Mouse (Mus musculus): ENCODE measurements around the gene Pnma1. TPM values are rescaled to one million over a fixed set of nuclear protein-coding genes. Genes with fewer than 3 reads are reported as not detected.

Pnma1 gene
- polyA plus RNA-seq, 1 experiment from 2014 or later, result 0.43 TPM

DNA sequence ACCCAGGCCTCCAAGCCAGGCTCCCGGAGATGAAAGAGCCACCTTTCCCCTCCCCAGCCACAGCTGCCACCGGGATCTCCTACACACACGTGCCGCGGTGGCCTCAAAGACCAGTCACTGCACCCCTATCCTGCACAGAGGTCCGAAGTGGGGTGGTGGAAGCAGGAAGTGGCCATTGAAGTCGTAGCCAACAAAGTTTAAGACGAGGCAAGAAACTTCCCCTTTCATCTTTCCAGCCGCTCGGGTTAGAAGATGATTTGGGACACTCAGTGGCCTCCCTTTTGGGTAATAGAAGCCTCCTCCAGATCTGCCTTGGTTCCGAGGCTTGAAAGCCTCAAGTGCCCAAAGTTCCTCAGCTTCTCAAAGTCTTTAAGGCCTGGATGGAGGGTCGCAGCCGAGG lies 44.0 kb upstream of the Pnma1 start:
- WGBS, result 5% methylated on average over 13 of the region's 13 CpGs
- peaks cover 29% of the 10 kb centered on the region for H3K4me1 ChIP-seq (replicated peaks; ENCODE audit: control insufficient read depth, insufficient read depth, low read length)

GRCm38 (mm10) chr12:84191770-84192169 lies 43.5 kb upstream of the Pnma1 start:
- H3K36me3 ChIP-seq (ENCODE audit: control insufficient read depth, insufficient read depth), result 0 out of 2 replicates have a peak, but pooled peaks cover under 1% of the 10 kb centered on the region
- peak overlapping the region; percentile 91 for H3K9ac ChIP-seq (ENCODE audit: low read depth, low read length)
- peak overlapping the region; percentile 99 for H3K4me2 ChIP-seq (replicated peaks; ENCODE audit: low read depth)
- no peak overlapping the region for H3K27ac ChIP-seq (ENCODE audit: low read depth, low read length)
- no peak for ATAC-seq
- no peak for TF ChIP-seq CTCF (IDR thresholded peaks at IDR 0.05; ENCODE audit: low read depth)
- H3K27me3 ChIP-seq (replicated peaks; ENCODE audit: control insufficient read depth, insufficient read depth, low read length), result no peaks in the 10 kb centered on the region
- no peaks in the 10 kb centered on the region for H3K9me3 ChIP-seq (ENCODE audit: control insufficient read depth)
- peaks cover 29% of the 10 kb centered on the region for H3K4me1 ChIP-seq (replicated peaks; ENCODE audit: control insufficient read depth, insufficient read depth, low read length)
- WGBS, result 29% methylated on average over 5 of the region's 5 CpGs
- peak overlapping the region; percentile 58 for H3K4me3 ChIP-seq (ENCODE audit: low read depth, low read length)

More for the DNA sequence above, 44.0 kb upstream of the Pnma1 start:
- Histone ChIP-seq H3K4me2 (replicated peaks; ENCODE audit: low read depth) (peak overlapping the region; percentile 99), H3K27me3 (replicated peaks; ENCODE audit: control insufficient read depth, insufficient read depth, low read length) (no peaks in the 10 kb centered on the region), H3K9me3 (ENCODE audit: control insufficient read depth) (no peaks in the 10 kb centered on the region), H3K4me3 (ENCODE audit: low read depth, low read length) (peak overlapping the region; percentile 58), H3K9ac (ENCODE audit: low read depth, low read length) (peak overlapping the region; percentile 91), H3K36me3 (ENCODE audit: control insufficient read depth, insufficient read depth) (no peaks in the 10 kb centered on the region), H3K27ac (ENCODE audit: low read depth, low read length) (peak overlapping the region; percentile 98; the same call in 1 of the 2 replicates)
- TF ChIP-seq CTCF (IDR thresholded peaks at IDR 0.05; ENCODE audit: low read depth), result no peak
- no peak for ATAC-seq

DNA sequence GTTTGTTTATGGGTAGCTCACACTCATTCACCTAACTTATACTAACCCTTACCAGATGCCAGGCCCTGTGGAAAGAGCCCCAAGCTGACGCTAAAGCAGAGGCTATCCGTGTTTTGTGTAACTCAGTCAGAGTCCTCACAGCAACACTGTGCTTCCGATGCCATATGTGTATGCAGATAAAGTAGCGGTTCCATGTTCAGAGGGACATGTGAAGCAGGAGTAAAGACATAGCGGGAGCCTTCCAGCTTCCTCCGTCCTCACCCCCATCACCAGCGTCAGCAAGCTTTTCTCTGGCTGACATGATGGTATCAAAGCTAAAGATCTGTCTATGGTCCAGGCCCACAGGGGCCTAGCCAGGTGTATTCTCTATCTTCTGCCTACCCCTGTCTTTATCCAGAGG lies 42.9 kb upstream of the Pnma1 start:
- H3K27me3 ChIP-seq (replicated peaks; ENCODE audit: control insufficient read depth, insufficient read depth, low read length), result no peaks in the 10 kb centered on the region
- H3K9me3 ChIP-seq (ENCODE audit: control insufficient read depth), result no peaks in the 10 kb centered on the region
- peak overlapping the region; percentile 31; the same call in 1 of the 2 replicates for H3K9ac ChIP-seq (ENCODE audit: low read depth, low read length)
- peaks cover 6% of the 10 kb centered on the region; the same call in 1 of the 2 replicates for H3K36me3 ChIP-seq (ENCODE audit: control insufficient read depth, insufficient read depth)
- no peak for TF ChIP-seq CTCF (IDR thresholded peaks at IDR 0.05; ENCODE audit: low read depth)
- WGBS, result 77% methylated on average over 7 of the region's 7 CpGs
- H3K4me3 ChIP-seq (ENCODE audit: low read depth, low read length), result no peak overlapping the region
- no peak for ATAC-seq
- H3K4me2 ChIP-seq (replicated peaks; ENCODE audit: low read depth), result peak overlapping the region; percentile 99; the same call in 1 of the 2 replicates
- H3K4me1 ChIP-seq (replicated peaks; ENCODE audit: control insufficient read depth, insufficient read depth, low read length), result peaks cover 29% of the 10 kb centered on the region
- H3K27ac ChIP-seq (ENCODE audit: low read depth, low read length), result no peak overlapping the region

DNA sequence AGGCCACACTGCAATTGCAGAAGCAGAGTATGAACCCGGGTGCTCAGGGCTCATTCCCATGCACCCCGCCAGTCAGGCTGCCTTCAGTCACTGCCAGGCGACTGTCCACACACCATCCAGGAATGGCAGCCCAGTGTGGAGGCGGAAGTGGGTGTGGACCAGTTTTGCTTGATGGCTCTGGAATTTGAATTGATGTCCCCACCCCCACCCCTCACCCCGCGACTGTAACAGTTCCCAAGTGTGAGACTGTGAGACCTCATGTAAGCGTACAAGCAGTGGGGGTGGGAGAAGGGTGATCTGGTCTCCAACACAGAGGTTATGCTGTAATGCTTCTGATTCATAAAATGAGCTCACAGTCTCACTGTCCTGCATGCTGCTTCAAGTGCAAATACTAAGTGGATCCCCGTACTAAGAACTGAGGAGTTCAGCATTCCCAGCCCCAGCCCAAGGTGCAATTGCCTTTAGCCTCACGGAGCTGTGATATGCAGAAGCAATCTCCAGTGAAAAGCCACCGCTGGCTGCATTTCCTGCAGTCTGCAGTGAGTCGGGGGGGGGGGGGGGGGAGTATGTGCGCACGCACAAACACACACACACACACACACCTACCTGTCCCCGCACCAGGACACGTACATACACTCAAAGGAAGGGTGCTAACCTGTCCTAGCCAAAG lies 42.0 kb upstream of the Pnma1 start:
- H3K4me3 ChIP-seq (ENCODE audit: low read depth, low read length), result no peak overlapping the region
- peaks cover 29% of the 10 kb centered on the region for H3K4me1 ChIP-seq (replicated peaks; ENCODE audit: control insufficient read depth, insufficient read depth, low read length)
- H3K9ac ChIP-seq (ENCODE audit: low read depth, low read length), result no peak overlapping the region
- H3K27me3 ChIP-seq (replicated peaks; ENCODE audit: control insufficient read depth, insufficient read depth, low read length), result no peaks in the 10 kb centered on the region
- no peaks in the 10 kb centered on the region for H3K9me3 ChIP-seq (ENCODE audit: control insufficient read depth)
- H3K27ac ChIP-seq (ENCODE audit: low read depth, low read length), result peak overlapping the region; percentile 41; the same call in 1 of the 2 replicates
- 0 out of 2 replicates have a peak overlapping the region, but pooled peaks have one; percentile 18 for H3K4me2 ChIP-seq (replicated peaks; ENCODE audit: low read depth)
- peaks cover 6% of the 10 kb centered on the region; the same call in 1 of the 2 replicates for H3K36me3 ChIP-seq (ENCODE audit: control insufficient read depth, insufficient read depth)
- no peak for TF ChIP-seq CTCF (IDR thresholded peaks at IDR 0.05; ENCODE audit: low read depth)
- no peak for ATAC-seq
- 43% methylated on average over 15 of the region's 15 CpGs for WGBS

DNA sequence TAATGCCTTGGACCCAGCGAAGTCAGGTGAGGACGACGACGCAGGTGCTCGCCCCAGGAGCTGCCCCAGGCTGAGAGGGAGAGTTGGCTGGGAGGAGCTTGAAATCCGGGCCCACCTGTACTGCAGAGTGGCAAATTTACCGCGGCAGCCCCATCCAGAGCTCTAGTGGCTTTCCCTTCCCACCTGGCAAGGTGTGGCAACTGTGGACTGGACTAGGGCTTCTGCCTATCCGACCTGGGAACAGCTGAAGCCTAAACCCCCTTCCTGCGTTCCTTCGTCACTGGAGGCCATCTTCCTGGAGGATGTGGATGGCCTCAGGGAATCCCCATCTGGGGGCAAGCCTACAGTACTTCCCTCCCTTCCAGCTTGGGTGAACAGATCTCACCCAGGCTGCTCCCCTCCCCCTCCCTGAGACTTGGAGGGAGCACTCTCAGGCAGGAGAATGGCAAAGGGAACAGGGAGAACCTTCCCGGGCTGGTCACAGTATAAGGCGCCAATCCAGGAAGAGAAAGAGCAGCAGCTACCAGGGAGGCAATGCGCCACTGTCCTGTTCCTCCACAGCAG lies 40.7 kb upstream of the Pnma1 start:
- TF ChIP-seq CTCF (IDR thresholded peaks at IDR 0.05; ENCODE audit: low read depth), result no peak
- Histone ChIP-seq H3K9ac (ENCODE audit: low read depth, low read length) (0 out of 2 replicates have a peak overlapping the region, but pooled peaks have one; percentile 31), H3K27ac (ENCODE audit: low read depth, low read length) (peak overlapping the region; percentile 11; the same call in 1 of the 2 replicates), H3K4me2 (replicated peaks; ENCODE audit: low read depth) (peak overlapping the region; percentile 13), H3K9me3 (ENCODE audit: control insufficient read depth) (no peaks in the 10 kb centered on the region), H3K36me3 (ENCODE audit: control insufficient read depth, insufficient read depth) (peaks cover 6% of the 10 kb centered on the region; the same call in 1 of the 2 replicates), H3K4me1 (replicated peaks; ENCODE audit: control insufficient read depth, insufficient read depth, low read length) (peaks cover 38% of the 10 kb centered on the region), H3K4me3 (ENCODE audit: low read depth, low read length) (no peak overlapping the region), H3K27me3 (replicated peaks; ENCODE audit: control insufficient read depth, insufficient read depth, low read length) (no peaks in the 10 kb centered on the region)
- WGBS, result 57% methylated on average over 14 of the region's 14 CpGs
- ATAC-seq, result no peak

- ATAC-seq, result no peak
- no peak overlapping the region for H3K4me3 ChIP-seq (ENCODE audit: low read depth, low read length)
- TF ChIP-seq CTCF (IDR thresholded peaks at IDR 0.05; ENCODE audit: low read depth), result no peak
- no peaks in the 10 kb centered on the region for H3K9me3 ChIP-seq (ENCODE audit: control insufficient read depth)
- H3K27me3 ChIP-seq (replicated peaks; ENCODE audit: control insufficient read depth, insufficient read depth, low read length), result no peaks in the 10 kb centered on the region
- peak overlapping the region; percentile 50; the same call in 1 of the 2 replicates for H3K27ac ChIP-seq (ENCODE audit: low read depth, low read length)
- peaks cover 38% of the 10 kb centered on the region for H3K4me1 ChIP-seq (replicated peaks; ENCODE audit: control insufficient read depth, insufficient read depth, low read length)
- WGBS, result 60% methylated on average over 15 of the region's 15 CpGs
- no peak overlapping the region for H3K4me2 ChIP-seq (replicated peaks; ENCODE audit: low read depth)
- peaks cover 6% of the 10 kb centered on the region; the same call in 1 of the 2 replicates for H3K36me3 ChIP-seq (ENCODE audit: control insufficient read depth, insufficient read depth)
- no peak overlapping the region for H3K9ac ChIP-seq (ENCODE audit: low read depth, low read length)
Observed at GRCm38 (mm10) chr12:84187752-84188601, 39.7 kb upstream of the Pnma1 start.

Data from intestine, postnatal 0 days (tissue).